Mouse (Mus musculus) C2C12 (cell line): ENCODE measurements at regions not wholly inside any gene's neighbourhood (a gene's known extent, or its start where the extent isn't known, plus 50 kb on each side); places are given as distances from the start of the nearest gene placed in this dataset.

Experiments used
- CEBPB ChIP-seq: IDR thresholded peaks from one replicate; pipeline ENCODE4 v1.6.1; 2011; ENCODE audit warnings: low read depth, mild to moderate bottlenecking, control low read depth, moderate library complexity
- CTCF ChIP-seq: IDR thresholded peaks from one replicate; pipeline ENCODE4 v1.5.1; 2011; ENCODE audit not compliant: control insufficient read depth, insufficient read depth, insufficient read length
- FOSL1 ChIP-seq: IDR thresholded peaks from one replicate; pipeline ENCODE4 v1.8.0; 2011; ENCODE audit warnings: mild to moderate bottlenecking, low read length; ENCODE audit not compliant: poor library complexity, insufficient read depth, severe bottlenecking
- MAX ChIP-seq: IDR thresholded peaks from one replicate; pipeline ENCODE4 v1.6.1; 2011; ENCODE audit warnings: mild to moderate bottlenecking, control low read depth
- MYOD1 ChIP-seq: IDR thresholded peaks from one replicate; pipeline ENCODE4 v1.6.1; 2011; ENCODE audit warnings: low read depth; ENCODE audit not compliant: control insufficient read depth, insufficient read length
- USF1 ChIP-seq: IDR thresholded peaks from one replicate; pipeline ENCODE4 v1.6.1; 2011; ENCODE audit warnings: low read depth, mild to moderate bottlenecking, control low read depth, moderate library complexity

DNA sequence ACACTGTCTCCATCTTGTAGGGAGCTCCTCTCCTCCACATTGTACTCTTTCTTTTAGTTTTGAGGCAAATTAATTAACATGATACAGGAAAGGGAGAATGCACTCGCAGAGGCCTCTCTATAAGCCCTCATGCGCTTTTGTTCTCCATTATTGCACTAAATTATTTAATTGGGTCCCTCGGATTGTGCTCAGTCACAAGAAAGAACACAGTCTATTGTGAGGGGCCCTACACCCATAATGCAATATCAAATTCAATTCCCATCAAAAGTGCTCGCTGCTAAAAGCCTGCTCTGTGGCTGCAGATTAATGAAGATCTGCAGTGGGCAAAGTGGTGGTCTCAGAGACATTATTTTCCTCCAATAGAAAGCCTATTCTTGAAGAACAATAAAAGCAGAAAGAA lies 99.8 kb downstream of the Gm9376 start:
- TF ChIP-seq CTCF, result no peak
- no peak for TF ChIP-seq FOSL1
- TF ChIP-seq CEBPB, result no peak
- no peak for TF ChIP-seq MAX
- no peak for TF ChIP-seq USF1
- no peak for TF ChIP-seq MYOD1
